Mouse (Mus musculus) cerebellum, adult 9-10 months (tissue): ENCODE data around the gene Mitd1.

ENCODE experiments used
- DNase-seq: peaks from one replicate; pipeline ENCODE4 v3.0.0; 2022

Mitd1 gene

DNA sequence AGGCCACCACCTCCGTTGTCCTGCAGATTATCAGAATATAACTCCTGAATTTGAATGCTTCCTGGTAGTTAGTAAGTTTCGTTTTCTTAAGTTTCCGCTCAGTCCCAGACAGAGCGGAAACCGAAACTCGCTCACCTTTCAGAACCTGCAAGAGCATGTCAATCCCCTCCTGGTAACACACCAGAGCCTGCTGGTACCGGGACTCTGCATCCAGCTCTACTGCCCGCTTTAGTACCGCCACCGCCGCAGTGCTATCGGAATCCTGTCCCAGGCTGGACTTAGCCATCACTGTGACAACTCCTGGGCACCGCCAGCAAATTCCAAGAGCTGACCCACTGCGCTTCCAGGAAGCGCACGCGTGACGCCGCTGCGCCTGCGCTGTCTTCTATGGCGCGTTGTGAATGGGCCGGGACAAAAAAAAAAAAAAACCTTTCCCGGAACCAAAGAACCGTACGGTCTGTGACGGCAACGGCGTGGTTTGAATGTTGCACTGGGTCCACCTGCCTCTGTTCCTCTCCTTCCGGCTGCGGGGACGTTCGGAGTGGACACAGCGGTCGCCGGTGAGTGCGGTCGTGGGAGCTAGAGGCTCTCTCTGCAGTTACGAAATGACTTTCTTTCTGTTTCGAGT lies at the start of gene Mitd1, which contains the start of gene Mrpl30:
TSS of gene Mitd1 (minus strand) at position 387 of the 628 bp plus-strand sequence.
TSS of gene Mrpl30 (plus strand) at position 453 of the 628 bp plus-strand sequence.
- peak; percentile 93 for DNase-seq

DNA sequence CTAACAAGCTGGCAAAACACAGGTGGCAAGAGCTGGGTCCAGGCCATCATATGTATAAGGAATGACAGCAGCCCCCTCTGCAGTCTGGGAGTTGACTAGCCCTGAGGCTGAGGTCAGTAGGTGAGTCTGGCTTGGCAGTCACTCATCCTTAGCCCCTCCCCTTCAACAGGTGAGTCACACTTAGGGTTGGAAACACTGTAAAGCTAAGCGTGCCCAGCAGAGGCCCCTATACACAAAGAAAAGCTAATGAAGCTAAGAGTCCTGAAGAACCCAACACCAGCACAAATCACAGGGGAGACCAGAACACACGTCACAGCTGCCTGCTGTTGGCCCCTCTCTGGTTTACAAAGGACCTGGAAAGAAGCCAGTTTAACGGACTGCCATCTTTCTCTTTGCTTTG lies 41.6 kb upstream of the Mitd1 start:
- DNase-seq: no peak

DNA sequence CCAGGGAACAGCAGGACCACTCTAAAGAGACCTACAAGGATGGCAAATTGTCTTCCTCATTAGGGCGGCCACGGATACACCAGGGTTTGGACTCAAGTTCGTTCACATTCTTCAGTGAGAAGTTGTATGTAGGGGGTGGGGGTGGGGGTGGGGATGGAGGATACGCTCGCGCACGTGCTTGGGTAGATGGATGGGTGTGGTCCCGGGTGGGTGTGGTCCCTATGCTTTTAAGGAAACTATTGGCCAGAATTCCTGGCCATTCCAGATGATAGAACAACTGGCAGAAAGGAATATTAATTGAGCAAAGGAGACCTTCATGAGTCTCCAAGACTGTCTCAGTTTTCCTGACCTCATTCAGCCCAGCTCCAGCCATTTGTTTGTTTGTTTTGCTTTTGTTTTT lies 35.8 kb upstream of the Mitd1 start:
- DNase-seq: no peak

DNA sequence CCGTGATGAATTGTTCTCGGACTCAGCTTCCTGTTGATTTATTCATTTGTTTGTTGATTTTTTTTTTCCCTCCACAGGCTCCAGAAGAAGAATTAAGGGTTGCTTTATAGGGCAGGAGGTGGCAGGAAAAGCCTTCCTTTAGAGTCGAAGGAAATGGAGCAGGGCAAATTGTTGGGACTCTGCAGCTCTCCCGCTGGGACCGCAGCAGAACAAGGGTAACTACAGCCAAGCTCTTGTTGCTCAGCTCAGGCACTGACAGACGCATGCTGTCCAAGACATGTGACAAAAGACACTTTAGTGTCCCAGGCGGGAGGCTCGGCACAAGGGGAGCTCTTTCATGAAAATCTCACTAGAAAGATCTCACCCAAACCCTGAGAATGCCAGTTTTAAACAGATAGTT lies 32.3 kb upstream of the Mitd1 start:
- DNase-seq: peak; percentile 30

DNA sequence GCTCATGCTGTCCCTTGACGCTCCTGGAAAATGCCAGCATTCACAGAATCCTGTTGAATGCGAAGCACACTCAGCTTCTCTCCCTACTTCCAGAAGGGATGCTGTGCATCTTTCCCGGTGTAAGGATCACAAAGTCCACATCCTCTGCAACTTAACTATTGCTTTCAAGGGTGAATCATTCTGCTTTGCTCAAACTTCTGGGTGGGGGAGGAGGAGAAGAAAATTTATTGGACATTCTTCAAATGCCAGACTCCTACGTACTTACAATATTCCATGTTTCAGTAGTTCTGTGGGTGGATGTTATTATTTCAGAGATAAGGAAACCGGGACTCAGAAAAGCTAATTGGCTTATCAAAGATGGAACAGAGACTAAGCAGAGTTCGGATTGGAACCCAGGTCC lies 27.9 kb upstream of the Mitd1 start:
- no peak for DNase-seq

DNA sequence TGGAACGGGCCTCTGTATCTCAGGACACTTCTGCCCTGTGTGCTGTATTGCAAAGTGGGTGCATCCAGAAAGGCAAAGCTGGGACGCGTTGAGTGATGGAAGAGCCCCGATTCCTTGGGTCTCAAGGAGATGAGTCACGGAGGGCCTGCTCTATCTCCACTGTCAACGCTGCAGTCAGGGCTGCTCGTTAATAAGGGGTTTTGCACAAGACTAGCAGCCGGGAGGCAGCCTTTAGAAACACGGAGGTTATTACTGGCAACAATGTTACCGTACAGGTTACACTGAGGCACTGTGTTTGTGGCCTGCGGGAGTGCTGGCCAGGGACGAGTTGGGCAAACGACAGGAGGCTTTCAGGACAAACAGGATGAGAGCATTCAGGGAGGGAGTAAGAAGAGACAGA lies 27.5 kb upstream of the Mitd1 start:
- DNase-seq: no peak

DNA sequence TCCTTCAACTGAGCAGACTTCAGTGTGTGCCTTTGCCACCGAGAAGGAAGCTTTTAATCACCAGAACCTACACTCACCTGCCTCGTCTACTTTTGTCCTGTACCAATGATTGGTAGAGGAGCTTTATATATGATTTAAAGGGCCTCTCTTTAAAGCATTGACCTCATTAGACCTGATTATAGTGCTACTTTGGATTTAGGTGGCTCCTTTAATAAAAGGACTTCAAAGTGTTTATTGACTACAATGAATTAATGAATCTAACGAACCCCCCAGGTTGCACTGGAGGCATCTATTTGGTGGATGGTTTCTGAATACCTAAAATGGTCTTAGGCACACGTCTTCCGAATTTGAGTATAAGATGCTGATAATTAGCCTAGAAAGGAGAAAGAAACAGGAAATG lies 26.2 kb upstream of the Mitd1 start, which contains the start of gene Lyg2:
TSS of gene Lyg2 (minus strand) at position 101 of the 400 bp plus-strand sequence.
- no peak for DNase-seq

DNA sequence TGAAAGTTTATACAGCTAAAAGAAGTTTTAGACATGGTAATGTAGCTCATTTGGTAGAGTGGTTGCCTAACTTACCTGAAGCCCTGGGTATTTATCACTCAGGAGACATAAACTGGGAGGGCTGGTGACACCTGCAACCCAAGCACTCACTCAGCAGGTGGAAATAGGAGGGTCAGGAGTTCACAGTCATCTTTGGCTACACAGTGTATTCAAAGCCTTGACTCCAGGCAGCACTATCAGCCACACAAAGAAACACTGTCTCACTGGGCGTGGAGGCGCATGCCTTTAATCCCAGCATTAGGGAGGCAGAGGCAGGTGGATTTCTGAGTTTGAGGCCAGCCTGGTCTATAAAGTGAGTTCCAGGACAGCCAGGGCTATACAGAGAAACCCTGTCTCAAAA lies 22.5 kb upstream of the Mitd1 start:
- no peak for DNase-seq

DNA sequence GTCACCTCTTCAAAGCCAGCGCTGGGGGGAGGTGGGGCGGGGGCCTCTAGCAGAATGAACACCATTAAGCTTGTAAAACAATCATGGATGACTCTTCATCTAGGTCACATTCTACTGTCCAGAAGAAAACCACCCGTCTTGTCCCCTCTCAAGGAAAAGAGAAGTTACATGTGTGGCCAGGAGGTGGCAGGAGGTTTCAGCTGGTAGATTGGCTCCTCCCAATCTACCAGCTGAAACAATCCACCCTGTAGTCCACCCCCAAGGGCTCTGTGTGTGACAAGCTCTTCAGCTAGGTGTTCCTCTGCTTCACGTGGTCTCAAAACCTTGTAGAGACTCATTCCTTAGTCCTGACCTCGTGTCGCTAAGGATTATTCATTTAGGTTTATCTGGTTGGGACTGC lies 13.0 kb upstream of the Mitd1 start:
- DNase-seq: no peak

DNA sequence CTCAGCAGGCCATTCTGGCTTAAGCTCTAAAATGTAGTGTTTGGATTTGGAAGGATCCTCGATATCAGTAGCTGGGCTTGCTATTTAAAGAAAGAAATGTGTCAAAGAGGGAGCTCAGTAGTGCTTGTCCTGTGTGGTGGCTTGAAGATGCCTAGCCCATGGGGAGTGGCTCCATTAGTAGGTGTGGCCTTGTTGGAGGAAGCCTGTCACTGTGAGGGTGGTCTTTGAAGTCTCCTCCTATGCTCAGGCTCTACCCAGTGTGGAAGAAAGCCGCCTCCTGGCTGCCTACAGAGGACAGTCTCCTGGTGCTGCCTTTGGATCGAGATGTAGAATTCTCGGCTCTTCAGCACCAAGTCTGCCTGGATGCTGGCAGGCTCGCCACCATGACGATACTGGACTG lies 10.1 kb upstream of the Mitd1 start:
- no peak for DNase-seq

DNA sequence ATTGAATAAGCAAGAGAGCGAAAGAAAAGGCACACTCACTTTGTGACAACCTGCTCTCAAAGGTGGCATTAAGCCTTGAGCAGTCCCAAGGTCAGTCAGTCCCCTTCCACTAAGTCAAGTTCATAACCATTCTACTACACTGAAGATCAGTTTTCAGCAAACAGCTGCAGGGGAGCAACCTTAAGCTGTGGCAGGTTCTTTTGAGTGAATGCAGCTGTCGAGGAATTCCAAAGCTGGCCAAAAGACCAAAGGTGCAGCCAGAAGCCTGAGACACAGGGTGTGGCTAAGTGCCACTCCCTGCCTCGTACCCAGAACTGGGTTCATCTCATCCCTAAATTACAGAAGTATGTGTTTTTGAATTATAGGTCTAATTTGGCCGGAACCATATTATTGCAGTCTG lies 9.6 kb upstream of the Mitd1 start:
- DNase-seq: no peak

DNA sequence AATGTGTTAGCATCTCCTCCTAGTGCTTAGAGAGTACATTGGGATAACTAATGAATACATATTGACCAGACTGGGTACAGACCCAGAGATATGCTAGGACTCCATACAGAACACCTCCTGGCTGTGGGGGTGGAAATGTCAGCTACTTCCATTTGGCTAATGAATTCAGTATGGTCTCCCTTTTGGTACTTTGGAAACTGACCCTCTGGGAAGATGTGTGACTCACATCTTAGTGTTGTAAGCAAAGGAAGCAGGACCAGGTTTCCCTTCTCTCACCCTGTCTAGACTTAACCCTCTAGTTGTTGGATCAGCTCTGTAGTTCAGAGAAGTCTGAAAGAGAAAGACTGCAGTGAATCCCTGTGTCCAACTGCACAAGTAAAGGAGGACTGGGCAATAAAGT lies 4.4 kb upstream of the Mitd1 start:
- no peak for DNase-seq

DNA sequence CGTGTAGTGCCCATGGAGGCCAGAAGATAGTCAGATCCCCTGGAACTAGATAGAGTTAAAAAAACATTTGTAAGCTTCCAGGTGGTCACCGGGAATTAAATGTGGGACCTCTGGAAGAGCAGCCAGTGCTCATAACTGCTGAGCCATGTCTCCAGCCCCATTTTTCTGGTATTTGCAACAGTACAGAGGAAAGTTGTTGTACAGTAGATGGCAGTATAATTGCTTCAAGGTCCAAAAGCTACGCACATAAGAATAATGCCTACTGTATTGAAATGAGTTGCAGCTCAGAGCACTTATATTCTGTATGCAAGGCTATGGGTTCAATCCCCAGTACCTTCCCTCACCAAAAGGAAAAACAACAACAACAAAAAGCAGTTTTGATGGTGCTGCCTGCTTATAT lies 1.2 kb upstream of the Mitd1 start:
- no peak for DNase-seq

DNA sequence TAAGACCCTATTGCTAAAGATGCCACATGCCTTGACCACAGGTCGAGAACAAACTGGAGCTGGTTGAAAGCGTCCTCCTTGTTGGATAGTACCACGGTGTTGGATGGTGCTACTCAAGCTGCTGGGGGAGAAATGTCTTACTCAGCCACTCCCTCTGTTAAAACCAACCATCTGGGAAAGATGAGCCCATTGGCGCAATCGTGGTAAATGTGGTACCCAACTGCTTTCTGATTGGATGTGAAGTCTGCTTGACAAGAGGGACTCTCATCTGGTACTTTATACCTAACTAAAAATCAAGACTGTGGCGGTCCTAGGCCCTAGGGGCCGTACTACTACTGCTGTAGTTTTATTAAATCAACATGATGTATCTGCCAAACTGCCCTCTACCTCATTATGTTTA lies 1.0 kb downstream of the Mitd1 start:
- DNase-seq: no peak

DNA sequence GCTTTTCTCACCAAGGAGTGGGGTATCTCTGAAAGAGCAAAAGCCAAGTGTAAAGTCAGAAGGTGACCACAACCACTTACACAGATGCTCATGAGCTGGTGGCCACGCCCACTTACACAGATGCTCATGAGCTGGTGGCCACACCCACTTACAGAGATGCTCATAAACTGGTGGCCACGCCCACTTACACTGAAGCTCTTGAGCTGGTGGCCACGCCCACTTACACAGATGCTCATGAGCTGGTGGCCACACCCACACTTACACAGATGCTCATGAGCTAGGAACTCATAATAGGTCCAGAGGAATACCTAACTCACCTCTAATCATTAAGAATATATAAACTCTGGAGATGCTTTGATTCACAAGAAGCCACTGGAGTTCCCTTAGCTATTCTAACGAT lies 5.8 kb downstream of the Mitd1 start:
- no peak for DNase-seq

DNA sequence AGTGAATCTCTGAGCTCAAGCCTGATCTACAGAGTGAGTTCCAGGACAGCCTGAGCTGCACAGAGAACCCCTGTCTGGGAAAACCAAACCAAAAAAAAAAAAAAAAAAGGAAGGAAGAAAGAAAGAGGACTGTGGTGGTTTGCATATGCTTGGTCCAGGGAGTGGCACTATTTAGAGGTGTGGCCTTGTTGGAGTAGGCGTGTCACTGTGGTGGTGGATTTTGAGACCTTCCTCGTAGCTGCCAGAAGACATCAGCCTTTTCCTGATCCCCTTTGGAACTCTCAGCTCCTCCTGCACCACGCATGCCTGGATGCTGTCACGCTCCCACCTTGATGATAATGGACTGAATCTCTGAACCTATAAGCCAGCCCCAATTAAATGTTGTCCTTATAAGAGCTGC lies 6.8 kb downstream of the Mitd1 start:
- no peak for DNase-seq

DNA sequence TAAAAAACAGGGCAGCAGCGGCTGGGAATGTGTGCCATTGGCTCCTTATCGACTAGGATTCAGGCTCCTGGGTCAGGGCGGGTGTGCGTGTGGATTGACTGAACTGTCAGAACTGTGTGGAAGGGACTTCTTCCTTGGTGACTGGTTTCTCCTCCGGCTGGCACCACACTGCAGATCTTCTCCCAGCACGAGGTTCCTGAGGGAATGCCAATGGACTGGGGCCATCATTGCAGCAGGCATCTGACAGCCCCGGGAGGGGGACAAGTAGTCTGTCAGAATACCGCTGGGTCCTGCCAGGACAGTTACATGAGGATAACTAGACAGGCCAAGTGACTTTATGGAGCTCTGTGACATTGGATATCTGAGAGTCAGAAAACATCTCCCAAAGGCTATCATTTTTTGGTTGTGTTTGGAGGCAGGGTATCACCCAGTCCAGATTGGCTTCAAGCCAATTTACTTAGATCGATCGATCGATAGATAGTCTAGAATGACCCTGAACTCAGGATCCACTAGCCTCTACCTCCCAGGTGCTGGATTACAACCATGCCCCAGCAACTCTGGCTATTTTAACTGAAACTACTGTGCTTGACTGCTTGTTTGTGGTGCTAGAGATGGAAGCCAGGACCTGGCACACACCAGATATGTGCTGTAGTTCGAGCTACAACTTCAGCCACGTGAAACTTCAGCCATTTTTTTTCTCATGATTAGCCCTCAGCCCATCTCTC lies 12.3 kb downstream of the Mitd1 start:
- DNase-seq: no peak

DNA sequence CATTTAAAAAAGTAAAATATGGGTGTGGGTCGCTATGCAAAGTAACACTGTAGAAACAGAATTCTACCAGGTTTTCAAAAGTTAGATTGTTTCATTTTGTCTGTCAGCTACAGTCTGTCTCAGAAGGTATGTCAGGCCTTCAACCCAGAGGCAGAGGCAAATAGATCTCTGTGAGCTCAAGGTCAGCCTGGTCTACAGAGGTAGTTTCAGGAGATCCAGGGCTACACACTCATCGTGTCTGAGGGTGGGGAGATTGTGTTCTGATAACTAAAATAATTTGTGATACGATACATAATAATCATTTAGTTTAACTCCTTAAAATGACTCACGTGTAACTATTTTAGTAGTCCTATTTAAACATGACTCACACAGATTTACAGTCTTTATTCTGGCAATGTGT lies 17.1 kb downstream of the Mitd1 start:
- DNase-seq: no peak

DNA sequence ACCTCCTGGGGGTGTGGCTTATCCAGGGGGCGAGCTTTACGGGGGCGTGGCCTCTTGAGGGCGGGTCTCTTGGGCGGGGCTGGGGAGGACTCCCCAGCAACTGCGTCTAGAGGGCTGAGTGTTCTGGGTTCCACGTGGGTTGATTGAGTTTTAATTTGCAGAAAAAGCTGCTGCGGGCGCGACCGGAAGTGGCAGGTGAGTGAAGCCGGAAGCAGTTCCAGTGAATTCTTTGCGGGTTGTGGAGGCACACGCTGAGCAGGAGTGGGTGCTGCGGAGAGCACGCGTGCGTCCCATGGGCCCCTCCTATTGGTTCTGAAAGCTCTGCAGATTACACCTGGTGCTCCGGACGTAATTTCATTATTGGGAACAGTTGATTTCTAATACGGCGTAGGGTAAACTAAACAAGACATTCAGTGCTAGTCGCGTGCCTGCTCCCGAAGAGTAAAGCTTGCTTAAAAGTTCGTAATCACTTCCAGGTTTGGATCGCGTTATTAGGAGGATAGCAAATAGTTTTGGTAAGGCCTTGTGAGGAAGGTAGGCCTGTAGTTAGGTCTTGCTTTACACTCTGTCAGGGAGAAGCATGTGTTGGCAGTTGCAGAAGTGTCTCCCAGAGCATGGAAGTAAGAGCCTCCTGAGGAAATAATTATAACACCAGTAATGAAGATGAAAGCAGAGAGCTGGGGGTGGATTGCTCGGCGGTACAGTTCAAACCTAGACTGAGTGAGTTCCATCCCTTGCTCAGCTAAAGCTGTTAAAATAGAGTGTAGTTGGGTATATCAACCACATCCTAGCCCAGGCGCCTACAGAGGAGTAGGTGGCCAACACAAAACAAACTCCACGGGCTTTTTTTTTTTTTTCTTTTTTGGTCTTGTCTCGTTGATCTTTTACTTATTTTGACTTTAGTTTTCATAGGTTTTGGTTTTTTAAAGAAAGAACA lies 17.8 kb downstream of the Mitd1 start:
- peak; percentile 83 for DNase-seq

DNA sequence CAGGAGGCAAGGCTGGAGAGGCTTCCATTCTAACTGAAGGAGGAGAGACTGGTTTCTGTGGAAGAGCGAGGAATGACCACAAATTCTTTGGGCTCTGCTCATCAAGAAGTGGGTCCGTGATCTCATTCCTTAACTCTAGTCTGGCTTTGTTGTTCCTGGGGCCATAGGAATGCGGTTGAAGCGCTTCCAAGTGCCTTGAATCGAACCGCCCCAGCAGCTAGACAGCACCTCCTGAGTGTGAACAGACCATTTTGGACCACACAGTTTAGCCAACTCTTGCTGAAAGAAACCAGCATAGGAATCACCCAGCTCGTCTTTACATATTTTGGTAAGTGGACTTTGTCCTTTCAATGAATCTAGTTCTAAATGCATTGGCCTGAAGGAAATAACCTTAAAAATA lies 18.5 kb downstream of the Mitd1 start, which contains the start of gene Lipt1:
TSS of gene Lipt1 (plus strand) at position 35 of the 400 bp plus-strand sequence.
- no peak for DNase-seq

DNA sequence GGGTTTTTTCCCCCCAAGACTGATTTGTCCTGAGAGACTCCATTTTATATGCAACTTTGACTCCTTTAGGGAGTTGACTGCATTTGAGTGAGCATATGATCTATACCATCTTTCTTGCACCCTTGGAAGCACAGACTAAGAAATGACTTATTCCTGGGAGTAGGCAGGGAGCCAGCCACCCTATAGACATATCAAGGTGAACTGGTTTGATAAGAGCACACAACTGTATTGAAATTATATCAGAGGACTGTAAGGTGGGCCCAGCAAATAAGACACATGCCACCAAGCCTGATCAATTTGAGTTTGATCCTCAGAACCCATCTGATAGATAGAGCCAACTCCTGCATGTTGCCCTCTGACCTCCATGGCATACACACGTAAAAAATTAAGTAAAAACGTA lies 20.8 kb downstream of the Mitd1 start:
- DNase-seq: no peak

DNA sequence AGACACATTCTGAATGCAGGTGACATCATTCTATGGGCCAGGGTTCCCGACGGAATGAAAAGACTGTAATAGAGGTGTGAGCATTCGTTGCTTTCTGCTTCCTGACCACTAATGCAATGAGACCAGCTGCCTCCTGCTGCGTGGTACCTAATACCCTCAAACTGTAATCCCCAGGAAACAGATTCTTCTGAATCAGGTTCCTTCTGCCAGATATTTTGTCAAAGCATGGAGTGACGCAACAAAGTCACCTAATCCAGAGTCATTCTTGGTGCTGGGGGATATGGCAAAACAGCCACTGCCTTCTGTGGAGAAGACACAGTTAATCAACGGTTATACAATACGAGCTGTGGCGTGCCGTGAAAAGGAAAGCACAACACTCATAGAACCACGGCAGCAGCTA lies 21.6 kb downstream of the Mitd1 start:
- DNase-seq: no peak

DNA sequence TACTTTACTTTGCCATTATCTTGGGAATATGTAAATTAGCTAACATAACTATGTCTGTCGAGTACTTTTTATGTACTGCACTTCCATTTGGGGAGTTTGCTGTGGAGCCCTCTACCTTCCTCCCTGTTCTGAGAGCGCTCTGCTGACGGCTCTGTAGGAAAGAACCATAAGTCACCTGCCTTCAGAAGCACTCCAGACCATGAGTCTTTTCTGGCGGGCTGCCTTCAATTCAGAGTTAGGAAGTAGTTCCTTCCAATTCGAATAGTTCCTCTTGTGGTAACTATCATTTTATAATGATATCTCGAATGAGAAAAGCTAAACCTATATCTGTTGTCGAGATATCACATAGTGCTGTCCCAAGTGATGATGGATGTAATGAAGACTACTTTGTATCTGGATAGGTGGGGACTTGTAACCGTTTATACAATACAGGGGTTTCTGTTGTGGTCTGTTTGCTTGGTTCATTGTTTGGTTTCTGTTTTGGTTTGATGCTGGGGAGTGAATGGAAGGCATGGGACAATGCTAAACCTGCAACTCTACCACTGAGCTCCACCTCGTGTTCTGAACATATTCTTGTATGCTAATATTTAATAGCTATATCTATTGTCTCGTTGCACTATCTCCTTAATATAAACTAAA lies 22.4 kb downstream of the Mitd1 start:
- no peak for DNase-seq
